Mouse (Mus musculus) embryonic facial prominence, embryonic 14.5 days (tissue): ENCODE data around the gene Imp3. TPM values are rescaled to one million over a fixed set of nuclear protein-coding genes. Genes with fewer than 3 reads are reported as not detected.

Source experiments
- ATAC-seq: fragments of 200-750 bp; cut with Nextera tagmentation; 2 replicates; pipeline ENCODE4 v1.8.0; 2017; ENCODE audit warnings: low read depth, moderate number of reproducible peaks, moderate TSS enrichment
- DNase-seq: peaks from one replicate; pipeline ENCODE4 v3.0.0-alpha.2; 2015; ENCODE audit warnings: low spot score
- H3K27ac ChIP-seq: fragments of 300-500 bp; sonication (generic); replicated peaks from 2 replicates; pipeline ENCODE4 v1.5.1; 2014; ENCODE audit warnings: low read depth, mild to moderate bottlenecking, low read length, moderate library complexity
- H3K27me3 ChIP-seq: fragments of 300-500 bp; sonication (generic); replicated peaks from 2 replicates; pipeline ENCODE4 v1.6.1; 2014; ENCODE audit warnings: low read length; ENCODE audit not compliant: control insufficient read depth, insufficient read depth
- H3K36me3 ChIP-seq: fragments of 300-500 bp; sonication (generic); 2 replicates; pipeline ENCODE4 v1.6.1; 2014; ENCODE audit warnings: low read length, mixed read lengths; ENCODE audit not compliant: control insufficient read depth, insufficient read depth
- H3K4me1 ChIP-seq: fragments of 300-500 bp; sonication (generic); 2 replicates; pipeline ENCODE4 v1.6.1; 2014; ENCODE audit warnings: antibody characterized with exemption, low read length; ENCODE audit not compliant: control insufficient read depth, insufficient read depth
- H3K4me2 ChIP-seq: fragments of 300-500 bp; sonication (generic); 2 replicates; pipeline ENCODE4 v1.6.1; 2014; ENCODE audit warnings: low read depth, mild to moderate bottlenecking, low read length, moderate library complexity, mixed read lengths
- H3K4me3 ChIP-seq: fragments of 300-500 bp; sonication (generic); 2 replicates; pipeline ENCODE4 v1.5.1; 2014; ENCODE audit warnings: low read depth, mild to moderate bottlenecking, low read length
- H3K9ac ChIP-seq: fragments of 300-500 bp; sonication (generic); 2 replicates; pipeline ENCODE4 v1.6.1; 2014; ENCODE audit warnings: low read depth, mild to moderate bottlenecking, low read length, moderate library complexity, mixed read lengths
- H3K9me3 ChIP-seq: fragments of 300-500 bp; sonication (generic); 2 replicates; pipeline ENCODE4 v1.6.1; 2016; ENCODE audit warnings: low read length; ENCODE audit not compliant: control insufficient read depth
- WGBS: fragments of 180-500 bp; shearing (Covaris S2); extraction: QIAGEN DNeasy Blood & Tissue Kit; methylation state at CpG from one replicate; pipeline ENCODE4 v1.1.7; 2014; 5-methylcytosine and 5-hydroxymethylcytosine counted together
- polyA plus RNA-seq: library from polyadenylated mRNA; unstranded; fragments of >200 nt; fragmentation: Nextera tagmentation; extraction: Ambion mirVana; gene quantifications from 2 replicates; pipeline ENCODE4 v1.2.1, GENCODE M21; 2014

Gene Imp3
- polyA plus RNA-seq, result 78.0 and 81.0 TPM in 2 replicates

- under 1% methylated on average over 55 of the region's 73 CpGs for WGBS
- ATAC-seq, result peak; percentile 95
Measured at GRCm38 (mm10) chr9:56937223-56938160, at the start of gene Imp3. Imp3 (plus strand) TSS chr9:56937475.

GRCm38 (mm10) chr9:56887581-56887980, 49.7 kb upstream of the Imp3 start:
- H3K27me3 ChIP-seq, result no peaks in the 10 kb centered on the region
- 94% methylated on average over 16 of the region's 16 CpGs for WGBS
- H3K4me3 ChIP-seq, result no peak overlapping the region
- no peak overlapping the region for H3K27ac ChIP-seq
- DNase-seq (no peak), ATAC-seq (no peak)
- no peak overlapping the region for H3K9ac ChIP-seq
- peaks cover 1% of the 10 kb centered on the region; the same call in 1 of the 2 replicates for H3K4me1 ChIP-seq
- H3K36me3 ChIP-seq, result peaks cover 64% of the 10 kb centered on the region
- H3K9me3 ChIP-seq, result no peaks in the 10 kb centered on the region
- no peak overlapping the region for H3K4me2 ChIP-seq

More at GRCm38 (mm10) chr9:56937223-56938160, at the start of gene Imp3:
- peak within 1 kb of the TSS; percentile 63 for H3K4me3 ChIP-seq
- no peaks in the 10 kb centered on the region; the same call in 1 of the 2 replicates for H3K36me3 ChIP-seq
- peak within 1 kb of the TSS; percentile 76 for H3K4me2 ChIP-seq
- H3K4me1 ChIP-seq, result peaks cover 11% of the 10 kb centered on the region
- no peaks in the 10 kb centered on the region for H3K9me3 ChIP-seq
- H3K27me3 ChIP-seq, result no peaks in the 10 kb centered on the region
- H3K9ac ChIP-seq, result peak within 1 kb of the TSS; percentile 81
- peak; percentile 99 for DNase-seq
- H3K27ac ChIP-seq, result peak within 1 kb of the TSS; percentile 93

GRCm38 (mm10) chr9:56889817-56890216, 47.5 kb upstream of the Imp3 start:
- Histone ChIP-seq H3K27me3 (no peaks in the 10 kb centered on the region), H3K4me3 (no peak overlapping the region), H3K4me2 (peak overlapping the region; percentile 40), H3K27ac (no peak overlapping the region), H3K9me3 (no peaks in the 10 kb centered on the region), H3K36me3 (peaks cover 61% of the 10 kb centered on the region), H3K9ac (peak overlapping the region; percentile 15; the same call in 1 of the 2 replicates), H3K4me1 (no peaks in the 10 kb centered on the region)
- DNase-seq, result peak; percentile 94
- 5% methylated on average over 12 of the region's 14 CpGs for WGBS
- peak; percentile 80 for ATAC-seq

GRCm38 (mm10) chr9:56890522-56891250, 46.6 kb upstream of the Imp3 start:
- no peak overlapping the region for H3K4me3 ChIP-seq
- ATAC-seq (no peak), DNase-seq (no peak)
- H3K27ac ChIP-seq, result no peak overlapping the region
- no peaks in the 10 kb centered on the region for H3K4me1 ChIP-seq
- no peaks in the 10 kb centered on the region for H3K27me3 ChIP-seq
- H3K9me3 ChIP-seq, result no peaks in the 10 kb centered on the region
- WGBS, result 64% methylated on average over 11 of the region's 11 CpGs
- peaks cover 52% of the 10 kb centered on the region for H3K36me3 ChIP-seq
- no peak overlapping the region for H3K9ac ChIP-seq
- H3K4me2 ChIP-seq, result no peak overlapping the region

- no peak overlapping the region for H3K27ac ChIP-seq
- H3K4me2 ChIP-seq, result peak overlapping the region; percentile 35; the same call in 1 of the 2 replicates
- H3K27me3 ChIP-seq, result no peaks in the 10 kb centered on the region
- 27% methylated on average over 11 of the region's 12 CpGs for WGBS
- no peaks in the 10 kb centered on the region for H3K9me3 ChIP-seq
- H3K4me1 ChIP-seq, result no peaks in the 10 kb centered on the region
- DNase-seq (peak; percentile 89), ATAC-seq (peak; percentile 64)
- peak overlapping the region; percentile 45; the same call in 1 of the 2 replicates for H3K9ac ChIP-seq
- no peak overlapping the region for H3K4me3 ChIP-seq
- H3K36me3 ChIP-seq, result peaks cover 44% of the 10 kb centered on the region
Measured at GRCm38 (mm10) chr9:56891517-56892011, 45.7 kb upstream of the Imp3 start.

GRCm38 (mm10) chr9:56892111-56892510, 45.2 kb upstream of the Imp3 start:
- peaks cover 39% of the 10 kb centered on the region for H3K36me3 ChIP-seq
- H3K4me2 ChIP-seq, result no peak overlapping the region
- H3K9ac ChIP-seq, result no peak overlapping the region
- no peak overlapping the region for H3K27ac ChIP-seq
- no peaks in the 10 kb centered on the region for H3K4me1 ChIP-seq
- ATAC-seq, result no peak
- WGBS, result 95% methylated on average over 9 of the region's 10 CpGs
- no peak overlapping the region for H3K4me3 ChIP-seq
- no peaks in the 10 kb centered on the region for H3K9me3 ChIP-seq
- DNase-seq, result no peak
- H3K27me3 ChIP-seq, result no peaks in the 10 kb centered on the region

- no peak for DNase-seq
- Histone ChIP-seq H3K36me3 (peaks cover 30% of the 10 kb centered on the region), H3K4me3 (no peak overlapping the region), H3K27ac (no peak overlapping the region), H3K4me1 (no peaks in the 10 kb centered on the region), H3K9me3 (no peaks in the 10 kb centered on the region), H3K4me2 (no peak overlapping the region), H3K9ac (no peak overlapping the region), H3K27me3 (no peaks in the 10 kb centered on the region)
- WGBS, result 72% methylated on average over 6 of the region's 8 CpGs
- ATAC-seq, result no peak
Measured at GRCm38 (mm10) chr9:56893313-56893712, 44.0 kb upstream of the Imp3 start.

- Histone ChIP-seq H3K27me3 (no peaks in the 10 kb centered on the region), H3K4me1 (no peaks in the 10 kb centered on the region), H3K9ac (no peak overlapping the region), H3K36me3 (peaks cover 23% of the 10 kb centered on the region), H3K9me3 (no peaks in the 10 kb centered on the region), H3K4me3 (no peak overlapping the region), H3K27ac (no peak overlapping the region), H3K4me2 (no peak overlapping the region)
- no peak for DNase-seq
- WGBS, result 30% methylated on average over 3 of the region's 3 CpGs
- 0 out of 2 replicates have a peak, but pooled peaks have one; percentile 7 for ATAC-seq
Measured at GRCm38 (mm10) chr9:56894006-56894405, 43.3 kb upstream of the Imp3 start.
